Comparison of ENCODE assay signal across 21 mouse cellular contexts in genomic region chr12:88863069-88863468, GRCm38 (mm10).
DNase-seq lines count a peak whose midpoint lies in the region; ATAC-seq and TF ChIP-seq lines count a peak whose summit lies in the region.
"Had no signal": no experiment of that assay in that cellular context is flagged by ENCODE, and none has a peak within 500 bp of the region (broad histone marks: within the 10 kb centered on the region; RNA-seq: fewer than 3 reads in every experiment).

No protein-coding gene starts in this region.

- H3K4me1 ChIP-seq in kidney, postnatal 0 days (replicated peaks; ENCODE audit: insufficient read depth, low read length): no peaks in the 10 kb centered on the region
- H3K4me1 ChIP-seq in kidney, embryonic 14.5 days (ENCODE audit: control insufficient read depth, insufficient read depth, low read length): no peaks in the 10 kb centered on the region
- H3K4me1 ChIP-seq: limb, embryonic 15.5 days; liver, embryonic 15.5 days had no signal

- no peaks in the 10 kb centered on the region for H3K9me3 ChIP-seq in kidney, postnatal 0 days (replicated peaks; ENCODE audit: low read length)
- no peaks in the 10 kb centered on the region for H3K9me3 ChIP-seq in kidney, embryonic 14.5 days (ENCODE audit: control insufficient read depth, low read length)
- H3K9me3 ChIP-seq: limb, embryonic 15.5 days; liver, embryonic 15.5 days; midbrain, embryonic 12.5 days; neural tube, embryonic 12.5 days had no signal

- H3K27me3 ChIP-seq in kidney, postnatal 0 days (ENCODE audit: insufficient read depth, low read length): no peaks in the 10 kb centered on the region
- no peaks in the 10 kb centered on the region for H3K27me3 ChIP-seq in kidney, embryonic 14.5 days (ENCODE audit: control insufficient read depth, insufficient read depth, low read length)
- H3K27me3 ChIP-seq: limb, embryonic 15.5 days; liver, embryonic 15.5 days; midbrain, embryonic 12.5 days; neural tube, embryonic 12.5 days had no signal

- H3K27ac ChIP-seq in kidney, postnatal 0 days: no peak overlapping the region
- H3K27ac ChIP-seq in kidney, embryonic 14.5 days (ENCODE audit: low read depth, low read length): no peak overlapping the region
- H3K27ac ChIP-seq: heart, adult 2 months; limb, embryonic 15.5 days; liver, embryonic 15.5 days; midbrain, embryonic 12.5 days; neural tube, embryonic 12.5 days had no signal

- TF ChIP-seq CTCF in kidney, postnatal 0 days (IDR thresholded peaks at IDR 0.05; ENCODE audit: low read depth): no peak

- no peak overlapping the region for H3K4me2 ChIP-seq in kidney, postnatal 0 days (ENCODE audit: low read length)
- no peak overlapping the region for H3K4me2 ChIP-seq in kidney, embryonic 14.5 days (replicated peaks; ENCODE audit: low read depth, low read length)
- H3K4me2 ChIP-seq: limb, embryonic 15.5 days; liver, embryonic 15.5 days; midbrain, embryonic 12.5 days; neural tube, embryonic 12.5 days had no signal

- peak; percentile 41 for DNase-seq in kidney, postnatal 0 days (ENCODE audit: low spot score)
- DNase-seq in retina, embryonic 14.5 days (ENCODE audit: low spot score): peak; percentile 58
- no peak for DNase-seq in retina, postnatal 1 day
- DNase-seq in embryo, embryonic 10.5 days (ENCODE audit: low spot score): peak; percentile 58
- peak; percentile 29 for DNase-seq in mesoderm, embryonic 11.5 days (ENCODE audit: low read depth, low spot score)
- no peak for DNase-seq in cerebellum, postnatal 14 days
- DNase-seq: cerebellum, adult 9-10 months; gastrocnemius, postnatal 25 days; heart, adult 2 months; kidney, adult 8-10 months; lung, postnatal 36 days; spleen, adult 18-20 months; thymus, postnatal 36 days had no signal

- no peak for ATAC-seq in kidney, postnatal 0 days (replicated peaks; ENCODE audit: low FRiP score, low read depth)
- no peak for ATAC-seq in kidney, embryonic 14.5 days (ENCODE audit: low FRiP score, low TSS enrichment)
- no peak for ATAC-seq in monocyte, adult 5-6 weeks (replicated peaks; ENCODE audit: insufficient number of reproducible peaks, low FRiP score, low TSS enrichment, poor library complexity, severe bottlenecking)
- ATAC-seq: forebrain, embryonic 14.5 days had no signal

- no peak overlapping the region for H3K4me3 ChIP-seq in kidney, postnatal 0 days (replicated peaks; ENCODE audit: low read depth, low read length)
- H3K4me3 ChIP-seq in kidney, embryonic 14.5 days (ENCODE audit: low read length): no peak overlapping the region
- H3K4me3 ChIP-seq: erythroblast, embryonic 14.5 days; heart, adult 2 months; limb, embryonic 15.5 days; liver, embryonic 15.5 days; midbrain, embryonic 12.5 days; neural tube, embryonic 12.5 days had no signal

- 75% methylated on average over 4 of the region's 4 CpGs for WGBS in kidney, postnatal 0 days
- WGBS in kidney, embryonic 14.5 days: 82% methylated on average over 4 of the region's 4 CpGs

- no peak overlapping the region for H3K9ac ChIP-seq in kidney, postnatal 0 days (ENCODE audit: low read depth, low read length)
- no peak overlapping the region for H3K9ac ChIP-seq in kidney, embryonic 14.5 days (ENCODE audit: low read depth, low read length)
- H3K9ac ChIP-seq: limb, embryonic 15.5 days; liver, embryonic 15.5 days; midbrain, embryonic 12.5 days; neural tube, embryonic 12.5 days had no signal

- H3K36me3 ChIP-seq in kidney, postnatal 0 days (ENCODE audit: insufficient read depth, low read length): no peaks in the 10 kb centered on the region
- H3K36me3 ChIP-seq in kidney, embryonic 14.5 days (ENCODE audit: control insufficient read depth, insufficient read depth, low read length): no peaks in the 10 kb centered on the region
- H3K36me3 ChIP-seq: limb, embryonic 15.5 days; liver, embryonic 15.5 days; midbrain, embryonic 12.5 days; neural tube, embryonic 12.5 days had no signal

Comparison
In these comparisons a context has a peak if more than half of its experiments do, and no peak if none do; other contexts are left out.
1. DNase-seq: peak in kidney, postnatal 0 days (single experiment), retina, embryonic 14.5 days (single experiment), embryo, embryonic 10.5 days (single experiment) and mesoderm, embryonic 11.5 days (single experiment); none in retina, postnatal 1 day (single experiment) and cerebellum, postnatal 14 days (0 of 2).